Mouse (Mus musculus): ENCODE data around the gene C8b. TPM values are rescaled to one million over a fixed set of nuclear protein-coding genes. Genes with fewer than 3 reads are reported as not detected.

Gene C8b
- total RNA-seq, 2 experiments from 2014 or later, result not detected

DNA sequence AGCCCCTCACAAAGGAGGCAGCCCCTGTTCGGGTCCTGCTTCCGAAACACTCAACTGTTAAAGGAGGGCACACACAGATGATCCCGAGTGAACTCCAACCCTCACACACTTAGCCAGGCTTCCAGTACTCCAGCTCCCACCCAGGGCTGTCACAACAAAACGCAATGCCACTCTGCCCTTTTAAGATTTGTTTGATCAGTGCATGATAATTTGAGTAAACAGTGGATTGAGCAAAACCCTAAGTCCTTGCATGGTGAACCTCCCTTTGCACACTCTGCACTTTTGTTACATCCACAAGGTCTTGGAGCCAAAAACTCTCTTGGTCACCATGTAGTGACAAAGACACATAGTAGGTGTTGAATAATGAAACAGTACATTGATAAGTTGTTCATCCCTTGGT lies 38.0 kb downstream of the C8b start:
- no peak for DNase-seq (ENCODE audit: low spot score in 2 of 2)
- intact Hi-C loops (cut with DNase I), result loop anchor here (5.0 kb wide), 1 partner anchor 58 kb away; no protein-coding TSS in a partner anchor

DNA sequence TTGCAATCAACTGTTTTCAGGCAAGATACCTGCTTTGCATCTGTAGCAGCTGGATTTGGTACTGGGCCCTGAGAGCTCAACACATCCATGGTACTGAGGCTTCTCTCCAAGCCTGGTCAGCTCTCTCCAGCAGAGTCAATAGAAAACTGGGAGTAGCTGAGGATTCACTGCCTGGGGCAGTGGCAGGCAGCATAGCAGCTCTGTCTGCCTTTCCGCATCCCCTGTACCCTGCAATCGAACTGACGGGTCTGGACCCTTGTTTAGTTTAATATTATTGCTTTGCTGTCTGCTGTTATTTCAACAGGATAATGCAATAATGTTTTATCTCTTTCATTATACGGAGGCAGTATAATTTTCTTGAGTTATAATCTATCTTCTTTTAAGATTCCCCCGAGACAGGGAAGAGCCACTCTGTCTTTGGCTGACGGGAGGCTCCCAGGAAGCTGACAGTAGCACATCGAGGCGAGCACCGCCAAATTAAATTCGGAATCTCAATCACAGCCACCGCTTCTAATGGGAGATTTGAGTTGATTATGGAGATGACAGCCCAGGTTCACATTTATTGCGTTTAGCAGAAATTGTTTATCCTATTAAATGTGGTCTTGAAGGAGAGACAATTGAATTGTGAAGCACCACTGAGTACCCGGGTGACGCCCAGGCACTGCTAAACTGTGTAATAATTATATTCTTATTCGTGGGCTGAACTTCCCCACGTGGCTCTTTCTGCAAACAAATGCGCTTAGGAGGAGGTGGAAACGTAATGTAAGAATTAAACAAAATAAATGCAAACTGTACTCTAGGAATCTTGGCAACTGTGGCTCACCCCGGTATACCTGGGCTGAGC lies 39.5 kb downstream of the C8b start:
- no peak for DNase-seq (ENCODE audit: low spot score in 2 of 2)
- intact Hi-C loops (cut with DNase I), result no loop called here

DNA sequence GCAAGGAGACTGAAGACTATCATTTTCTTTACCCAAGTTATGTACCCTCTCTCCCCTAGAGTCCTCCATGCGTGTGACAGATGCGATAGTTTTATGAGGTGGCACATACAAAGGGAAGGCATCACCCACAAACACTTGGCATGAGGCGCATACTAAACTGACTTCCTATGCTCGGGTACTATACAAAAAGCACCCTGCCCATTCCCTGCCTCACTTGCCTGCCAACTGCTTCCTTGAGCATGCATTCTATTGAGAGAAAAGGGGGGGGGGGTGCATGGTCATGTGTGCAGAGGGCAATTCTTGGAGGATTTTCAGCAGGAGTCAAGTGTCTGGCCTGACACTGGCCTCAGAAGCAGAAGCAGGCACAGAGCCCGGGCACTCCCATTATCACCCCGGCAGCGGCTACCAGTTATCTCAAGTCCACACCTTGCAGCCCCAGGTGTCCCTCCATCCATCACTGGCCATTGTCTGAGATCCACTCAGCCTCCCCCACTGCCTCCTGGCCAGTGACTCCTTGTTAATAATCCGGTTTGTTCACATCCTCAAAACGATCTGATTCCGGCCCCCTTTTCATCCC lies 44.7 kb downstream of the C8b start:
- intact Hi-C loops (cut with DNase I), result no loop called here
- no peak for DNase-seq (ENCODE audit: low spot score in 2 of 2)

DNA sequence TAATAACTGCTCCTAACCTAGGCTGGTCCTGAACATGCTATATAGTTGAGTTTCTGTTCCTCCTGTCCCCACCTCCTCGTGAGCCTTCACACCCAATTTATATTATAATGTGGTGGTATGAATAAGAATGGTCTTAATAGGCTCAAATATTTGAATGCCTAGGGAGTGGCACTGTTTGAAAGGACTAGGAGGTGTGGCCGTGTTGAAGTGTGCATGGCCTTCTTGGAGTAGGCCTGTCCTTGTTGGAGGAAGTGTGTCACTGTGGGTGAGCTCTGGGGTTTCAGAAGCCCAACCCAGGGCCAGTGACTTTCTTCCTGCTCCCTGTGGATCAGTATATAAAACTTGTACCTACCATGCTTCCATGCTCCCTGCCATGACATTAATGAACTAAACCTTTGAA lies 47.5 kb downstream of the C8b start:
- intact Hi-C loops (cut with DNase I), result no loop called here

DNA sequence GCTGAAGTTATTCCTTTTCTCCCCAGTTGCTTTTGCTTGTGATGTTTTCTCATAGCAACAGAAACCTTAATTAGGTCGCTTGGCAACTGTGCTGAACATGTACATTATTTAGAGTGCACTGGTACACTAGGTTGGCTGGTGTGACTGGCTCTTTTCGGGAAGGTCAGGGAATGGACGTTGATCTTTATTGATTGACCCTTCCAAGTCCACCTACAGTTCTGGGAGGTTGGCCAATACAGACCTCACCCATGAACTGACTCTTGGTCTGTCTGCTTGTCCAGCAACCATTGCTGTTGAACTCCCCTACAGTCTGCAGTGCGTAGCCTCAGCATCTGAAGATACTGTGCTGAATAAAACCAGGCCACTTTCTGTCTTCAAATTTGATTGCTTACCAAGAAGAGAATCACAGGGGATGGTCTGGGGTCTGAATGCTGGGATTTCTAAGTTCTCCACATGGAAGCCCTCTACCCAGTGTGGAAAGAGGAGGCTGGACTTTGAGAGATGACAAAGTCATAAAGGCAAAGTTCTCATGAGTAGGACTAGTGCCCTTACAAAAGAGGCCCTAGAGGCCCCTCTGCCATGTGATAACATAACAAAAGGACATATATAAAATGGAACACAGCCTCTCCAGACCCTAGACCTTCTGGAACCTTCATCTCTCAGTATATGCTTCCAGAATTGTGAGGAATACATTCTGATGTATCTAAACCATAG lies 50.6 kb downstream of the C8b start:
- intact Hi-C loops (cut with DNase I), result no loop called here
- DNase-seq (ENCODE audit: low spot score in 2 of 2), result no peak

More for the DNA sequence above, 47.5 kb downstream of the C8b start:
- no peak for DNase-seq (ENCODE audit: low spot score in 2 of 2)

DNA sequence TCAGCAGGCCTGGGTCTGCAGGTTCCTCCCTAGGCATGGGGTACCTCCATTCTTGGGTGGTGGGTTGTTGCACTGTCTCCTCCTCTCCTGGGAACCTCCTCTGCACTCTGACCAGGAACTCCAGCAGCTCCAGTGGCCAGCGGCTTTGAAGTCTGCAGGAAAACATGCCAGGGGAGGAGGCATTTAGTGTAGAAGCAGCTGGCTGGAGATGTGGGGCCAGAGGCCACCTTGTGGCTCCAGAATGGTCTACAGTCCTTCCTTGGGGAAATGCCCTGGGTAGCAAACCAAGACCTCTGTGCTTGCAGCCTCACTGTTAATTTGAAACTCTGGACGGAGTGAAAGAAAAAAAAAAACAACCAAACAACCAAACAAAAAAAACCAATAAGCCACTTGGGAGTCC lies 51.4 kb downstream of the C8b start:
- no peak for DNase-seq (ENCODE audit: low spot score in 2 of 2)
- intact Hi-C loops (cut with DNase I), result no loop called here

DNA sequence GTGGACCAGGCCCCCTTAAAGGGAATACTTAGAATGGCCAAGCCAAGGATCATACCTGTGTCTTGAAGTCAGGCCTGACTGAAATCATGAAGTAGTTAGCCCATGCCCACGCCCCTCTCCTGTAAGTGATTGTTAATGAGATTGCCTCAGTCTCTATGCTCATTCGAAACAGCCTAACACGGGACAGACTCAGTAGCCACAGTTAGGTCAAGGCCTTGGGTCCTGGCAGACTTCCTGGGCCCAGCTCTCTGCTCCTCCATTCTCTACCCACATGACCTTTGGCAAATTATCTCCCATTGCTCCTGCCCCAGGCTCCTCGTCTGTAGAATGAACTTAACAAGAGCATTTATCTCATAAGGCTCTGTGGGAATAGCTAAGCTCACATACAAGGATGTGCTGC lies 52.9 kb downstream of the C8b start:
- no peak for DNase-seq (ENCODE audit: low spot score in 2 of 2)
- intact Hi-C loops (cut with DNase I), result no loop called here

DNA sequence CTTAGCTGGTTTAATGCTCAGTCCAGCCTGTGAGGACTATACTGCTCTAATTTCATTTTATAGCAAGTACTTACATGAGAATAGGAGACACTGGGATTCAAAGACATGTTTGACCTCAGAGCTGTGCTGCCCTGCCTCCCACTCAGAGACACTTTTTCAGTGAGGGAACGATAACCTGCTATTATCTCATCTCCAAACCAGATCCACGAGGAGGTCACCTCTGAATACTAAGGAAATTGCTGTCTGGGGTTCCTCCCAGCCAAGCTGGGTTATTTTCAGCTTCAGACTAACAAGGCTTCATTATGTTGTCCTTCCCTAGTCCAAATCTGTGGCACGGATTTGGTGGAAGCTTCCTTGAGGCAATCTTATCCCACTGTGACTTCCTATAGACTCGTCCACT lies 53.8 kb downstream of the C8b start:
- intact Hi-C loops (cut with DNase I), result no loop called here
- DNase-seq (ENCODE audit: low spot score in 2 of 2), result no peak

DNA sequence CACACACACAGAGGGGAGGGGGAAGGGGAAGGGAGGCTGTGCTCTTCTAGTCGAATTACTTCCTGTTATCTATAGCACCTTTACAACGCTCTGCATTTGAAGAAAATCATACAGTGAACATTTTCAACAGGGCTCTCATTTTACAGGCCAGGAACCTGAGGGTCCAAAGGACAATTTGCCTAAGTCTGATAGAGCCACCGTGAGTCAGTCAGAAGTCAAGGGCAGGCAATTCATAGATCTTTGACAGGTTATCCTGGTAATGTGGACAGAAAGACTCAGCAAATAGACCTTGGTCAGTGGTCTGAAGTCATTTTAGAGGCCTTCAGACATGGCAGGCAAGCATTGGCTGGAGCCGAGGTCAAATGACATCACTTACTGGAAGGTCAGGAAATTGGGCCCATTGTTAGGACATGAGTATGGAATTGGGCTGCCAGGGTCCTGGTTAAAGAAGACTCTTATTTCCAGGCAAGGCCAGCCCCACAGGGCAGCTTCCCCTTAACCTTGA lies 57.5 kb downstream of the C8b start:
- intact Hi-C loops (cut with DNase I), result no loop called here
- no peak for DNase-seq (ENCODE audit: low spot score in 2 of 2)

DNA sequence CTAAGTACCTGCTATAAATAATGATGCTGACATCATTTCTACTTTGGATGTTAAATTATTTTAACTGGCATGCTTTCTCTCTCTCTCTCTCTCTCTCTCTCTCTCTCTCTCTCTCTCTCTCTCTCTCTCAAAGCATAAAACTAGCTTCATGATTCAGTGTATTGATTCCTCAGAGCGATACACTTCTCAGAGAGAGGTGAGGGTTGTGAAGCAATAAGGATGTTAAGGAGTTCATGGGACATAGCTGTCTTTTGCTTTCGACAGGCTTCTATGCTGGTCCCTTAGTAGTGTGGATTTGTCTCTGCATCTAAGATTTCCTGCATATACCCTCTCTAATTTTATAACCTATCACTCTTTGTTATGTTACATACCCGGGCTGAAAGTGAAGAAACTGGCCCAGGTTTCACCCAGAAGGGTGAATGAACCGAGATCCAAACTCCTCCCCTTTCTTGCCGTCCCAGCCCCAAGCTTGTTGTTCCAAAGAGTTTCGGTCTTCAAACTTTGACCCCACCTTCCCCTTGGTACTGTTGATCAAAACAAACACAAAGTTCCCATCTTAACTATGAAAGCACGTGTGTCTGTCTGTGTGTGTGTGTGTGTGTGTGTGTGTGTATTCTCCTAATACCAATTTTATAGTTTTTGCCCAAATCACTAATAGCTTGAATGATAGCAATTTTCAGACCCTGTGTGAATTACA lies 58.4 kb downstream of the C8b start:
- intact Hi-C loops (cut with DNase I), result no loop called here
- DNase-seq (ENCODE audit: low spot score in 2 of 2), result no peak

DNA sequence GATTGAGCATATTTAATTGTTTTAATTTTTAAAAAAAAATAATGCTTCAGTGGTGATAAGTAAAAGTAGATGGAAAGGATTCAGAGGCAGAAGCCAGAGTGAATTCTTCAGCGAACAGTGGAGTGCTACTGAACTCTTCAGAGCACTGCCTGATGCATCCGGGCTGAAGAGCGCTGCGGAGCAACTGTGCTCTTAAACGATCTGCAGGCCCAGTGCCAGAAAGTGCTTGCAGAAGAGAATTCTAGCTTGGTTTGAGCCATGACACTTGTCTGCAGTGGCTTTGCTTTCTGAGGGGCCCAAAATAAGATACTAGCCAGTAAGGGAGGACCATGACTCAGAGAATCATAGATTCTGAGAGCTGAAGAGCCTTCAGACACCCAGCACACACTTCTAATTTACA lies 62.8 kb downstream of the C8b start:
- no peak for DNase-seq (ENCODE audit: low spot score in 2 of 2)
- intact Hi-C loops (cut with DNase I), result no loop called here

DNA sequence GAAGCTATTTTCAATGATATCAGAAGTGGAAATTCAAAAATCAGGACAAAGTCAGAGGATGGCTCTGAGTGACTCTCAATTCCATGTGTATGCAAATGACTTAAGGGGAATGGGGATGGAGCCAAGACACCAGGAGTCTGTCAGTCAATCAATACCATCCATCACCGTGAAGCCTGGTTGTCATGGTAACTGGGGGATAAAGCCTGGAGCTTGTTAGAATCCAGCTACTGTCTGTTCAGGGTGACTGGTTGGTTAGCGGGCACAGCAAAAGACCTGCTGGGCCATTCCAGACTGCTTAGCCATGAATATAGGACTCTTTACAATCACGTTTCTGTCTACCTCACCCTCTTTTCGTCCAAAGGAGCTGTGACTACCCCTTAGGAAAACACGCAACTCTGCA lies 69.0 kb downstream of the C8b start:
- intact Hi-C loops (cut with DNase I), result no loop called here
- no peak for DNase-seq (ENCODE audit: low spot score in 2 of 2)

DNA sequence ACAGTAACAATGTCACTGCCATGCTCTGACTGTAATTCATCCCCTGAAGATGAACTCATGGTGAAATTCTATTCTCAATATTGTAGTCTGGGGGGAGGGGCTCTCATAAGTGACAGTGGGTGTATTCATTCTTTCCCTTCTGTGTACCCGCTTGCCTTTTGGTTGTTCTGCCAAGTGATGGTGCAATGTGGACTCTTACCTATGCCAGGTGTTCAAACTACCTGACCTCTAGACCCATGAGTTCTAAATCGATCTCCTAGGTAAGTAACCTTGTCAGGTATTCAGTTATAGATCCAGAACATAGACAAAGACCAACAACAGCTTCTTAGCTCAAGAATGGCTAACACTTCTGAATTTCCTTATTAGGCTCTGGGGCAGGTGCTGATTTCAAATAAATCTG lies 72.2 kb downstream of the C8b start:
- intact Hi-C loops (cut with DNase I), result no loop called here
- no peak for DNase-seq (ENCODE audit: low spot score in 2 of 2)

DNA sequence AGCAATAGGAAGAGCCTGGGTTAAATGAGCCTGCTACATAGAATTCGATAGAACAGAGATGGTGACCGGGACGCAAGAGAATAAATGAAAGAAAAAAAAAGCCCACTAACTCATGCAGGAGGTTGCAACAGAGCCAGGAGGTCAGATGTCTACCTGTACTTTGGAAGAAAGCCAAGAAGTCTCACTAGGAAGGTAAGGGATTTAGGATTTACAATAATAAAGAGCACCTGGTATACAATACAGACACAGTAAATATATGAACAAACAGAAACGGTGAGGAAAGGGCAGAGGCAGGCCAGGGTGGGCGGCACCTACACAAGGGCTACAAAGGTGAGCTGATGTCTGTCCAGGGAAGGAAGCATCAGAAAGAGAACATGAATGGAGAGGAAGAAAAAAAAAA lies 76.1 kb downstream of the C8b start:
- intact Hi-C loops (cut with DNase I), result no loop called here
- DNase-seq (ENCODE audit: low spot score in 2 of 2), result no peak

DNA sequence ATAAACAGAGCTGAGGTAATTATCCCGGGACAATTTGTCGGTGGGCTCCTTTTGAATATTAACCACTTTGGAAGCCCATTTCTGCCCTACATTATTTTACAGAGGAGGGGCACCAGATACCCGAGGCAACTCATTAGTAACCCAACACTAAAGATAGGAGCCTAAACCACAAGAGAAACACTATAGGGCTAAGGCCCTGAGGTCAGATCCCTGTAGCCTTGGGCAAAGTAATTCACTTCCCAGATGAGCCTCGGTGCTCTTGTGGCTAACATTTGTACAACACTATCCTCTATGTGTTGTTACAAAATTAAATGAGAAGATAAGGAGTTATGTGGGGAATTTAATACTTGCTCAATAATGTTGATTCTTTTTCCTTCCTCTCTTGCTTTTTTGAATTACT lies 77.4 kb downstream of the C8b start:
- intact Hi-C loops (cut with DNase I), result no loop called here
- DNase-seq (ENCODE audit: low spot score in 2 of 2), result no peak

Other genes starting within 250 kb of the C8b start
- not detected for gene Gm17662, start 91.0 kb downstream of the C8b start, total RNA-seq (2021)
- gene C8a, start 110.1 kb downstream of the C8b start, total RNA-seq (2021), result not detected
- 1 to 10 TPM; 1.3 to 1.9 TPM for gene Fyb2, start 147.1 kb downstream of the C8b start, total RNA-seq (2021)